Mouse (Mus musculus) T-helper 2 cell (primary cell): Measurements from ENCODE around the gene Cdk2ap1.
"Not testable (repeated sequence)": the region's sequence is repeated elsewhere in the genome, so short reads cannot be mapped to it uniquely, and the experiment has no call there.

Source experiments
- in situ Hi-C: fragments of 300-600 bp; cut with MboI, MseI; formaldehyde crosslinking; loops from one replicate; pipeline ENCODE4 v1.15.1; 2025; ENCODE audit warnings: high pct_unique_total_duplicates

The Cdk2ap1 gene

GRCm38 (mm10) chr5:124351604-124352003, 11.3 kb downstream of the Cdk2ap1 start:
- in situ Hi-C loops, result no loop called here

GRCm38 (mm10) chr5:124351111-124351560, 11.7 kb downstream of the Cdk2ap1 start:
- in situ Hi-C loops, result no loop called here

- in situ Hi-C loops, result no loop called here
Measured at GRCm38 (mm10) chr5:124350350-124350749, 12.5 kb downstream of the Cdk2ap1 start.

GRCm38 (mm10) chr5:124349196-124349595, 13.7 kb downstream of the Cdk2ap1 start:
- in situ Hi-C loops, result no loop called here

GRCm38 (mm10) chr5:124342897-124343296, 20.0 kb downstream of the Cdk2ap1 start:
- in situ Hi-C loops, result no loop called here

GRCm38 (mm10) chr5:124341753-124342339, 21.0 kb downstream of the Cdk2ap1 start:
- in situ Hi-C loops, result not testable (repeated sequence)

GRCm38 (mm10) chr5:124338791-124339190, 24.1 kb downstream of the Cdk2ap1 start:
- in situ Hi-C loops, result no loop called here

GRCm38 (mm10) chr5:124337909-124338308, 25.0 kb downstream of the Cdk2ap1 start:
- in situ Hi-C loops, result no loop called here

GRCm38 (mm10) chr5:124337103-124337502, 25.8 kb downstream of the Cdk2ap1 start:
- in situ Hi-C loops, result no loop called here

GRCm38 (mm10) chr5:124334392-124334791, 28.5 kb downstream of the Cdk2ap1 start:
- in situ Hi-C loops, result no loop called here

GRCm38 (mm10) chr5:124330086-124330485, 32.8 kb downstream of the Cdk2ap1 start:
- in situ Hi-C loops, result no loop called here

GRCm38 (mm10) chr5:124327510-124328364, 35.1 kb downstream of the Cdk2ap1 start, which contains the start of the genes Mphosph9 and 2810006K23Rik:
Gene Mphosph9 (minus strand): TSS chr5:124327972.
Gene 2810006K23Rik (plus strand): TSS chr5:124328089.
- in situ Hi-C loops, result no loop called here

GRCm38 (mm10) chr5:124326829-124327228, 36.1 kb downstream of the Cdk2ap1 start:
- in situ Hi-C loops, result no loop called here

GRCm38 (mm10) chr5:124317648-124318047, 45.2 kb downstream of the Cdk2ap1 start:
- in situ Hi-C loops, result no loop called here

- in situ Hi-C loops, result no loop called here
Measured at GRCm38 (mm10) chr5:124315941-124316340, 46.9 kb downstream of the Cdk2ap1 start.

GRCm38 (mm10) chr5:124315498-124315897, 47.4 kb downstream of the Cdk2ap1 start:
- in situ Hi-C loops, result no loop called here

GRCm38 (mm10) chr5:124310091-124310490, 52.8 kb downstream of the Cdk2ap1 start:
- in situ Hi-C loops, result no loop called here

GRCm38 (mm10) chr5:124309155-124309554, 53.7 kb downstream of the Cdk2ap1 start:
- in situ Hi-C loops, result loop anchor here (10.0 kb wide), 1 partner anchor 144 kb away; no protein-coding TSS in a partner anchor

- in situ Hi-C loops, result loop anchor here (10.0 kb wide), 1 partner anchor 138 kb away; no protein-coding TSS in a partner anchor
Measured at GRCm38 (mm10) chr5:124302853-124303252, 60.0 kb downstream of the Cdk2ap1 start.

GRCm38 (mm10) chr5:124300132-124300531, 62.8 kb downstream of the Cdk2ap1 start:
- in situ Hi-C loops, result loop anchor here (10.0 kb wide), 1 partner anchor 135 kb away; no protein-coding TSS in a partner anchor

GRCm38 (mm10) chr5:124299307-124299706, 63.6 kb downstream of the Cdk2ap1 start:
- in situ Hi-C loops, result not testable (repeated sequence)

- in situ Hi-C loops, result no loop called here
Measured at GRCm38 (mm10) chr5:124296475-124296874, 66.4 kb downstream of the Cdk2ap1 start.
